Mouse (Mus musculus): ENCODE measurements at regions not wholly inside any gene's neighbourhood (a gene's known extent, or its start where the extent isn't known, plus 50 kb on each side); places are given as distances from the start of the nearest gene placed in this dataset.

GRCm38 (mm10) chr8:126763600-126763999 lies 169.8 kb upstream of the Irf2bp2 start:
- TF ChIP-seq CTCF (IDR thresholded peaks at IDR 0.05; ENCODE audit: borderline replicate concordance, insufficient read depth, low read length) (no peak), POLR2A (IDR thresholded peaks at IDR 0.05; ENCODE audit: low read depth, low read length) (no peak)

All from embryonic fibroblast, embryonic 13.5 days (primary cell).